Mouse (Mus musculus): ENCODE measurements around the gene Car10. TPM values are rescaled to one million over a fixed set of nuclear protein-coding genes. Genes with fewer than 3 reads are reported as not detected.

The Car10 gene
- polyA plus RNA-seq, 1 experiment from 2014 or later = 0.27 TPM

- H3K9ac ChIP-seq (ENCODE audit: low read length) = no peak overlapping the region
Observed at GRCm38 (mm10) chr11:93599755-93600154, 501.9 kb downstream of the Car10 start.

GRCm38 (mm10) chr11:93603575-93603974 is 505.7 kb downstream of the Car10 start:
- Histone ChIP-seq H3K9ac (ENCODE audit: low read length) (no peak overlapping the region), H3K36me3 (ENCODE audit: control insufficient read depth, insufficient read depth, low read length) (no peaks in the 10 kb centered on the region), H3K9me3 (ENCODE audit: control insufficient read depth, low read length) (no peaks in the 10 kb centered on the region), H3K4me3 (ENCODE audit: low read depth, low read length) (no peak overlapping the region), H3K27me3 (replicated peaks; ENCODE audit: control insufficient read depth, insufficient read depth, low read length) (no peaks in the 10 kb centered on the region), H3K4me2 (ENCODE audit: low read length) (no peak overlapping the region), H3K27ac (ENCODE audit: low read depth) (no peak overlapping the region), H3K4me1 (replicated peaks; ENCODE audit: control insufficient read depth, insufficient read depth, low read length) (no peaks in the 10 kb centered on the region)
- no peak for DNase-seq (ENCODE audit: low spot score)
- 68% methylated on average over 1 of the region's 1 CpGs for WGBS
- no peak for ATAC-seq (replicated peaks; ENCODE audit: low FRiP score, low TSS enrichment, low read depth)

More at GRCm38 (mm10) chr11:93599755-93600154, 501.9 kb downstream of the Car10 start:
- no peaks in the 10 kb centered on the region for H3K27me3 ChIP-seq (replicated peaks; ENCODE audit: control insufficient read depth, insufficient read depth, low read length)
- H3K4me2 ChIP-seq (ENCODE audit: low read length) = no peak overlapping the region
- H3K4me3 ChIP-seq (ENCODE audit: low read depth, low read length) = no peak overlapping the region
- DNase-seq (ENCODE audit: low spot score) (no peak), ATAC-seq (replicated peaks; ENCODE audit: low FRiP score, low TSS enrichment, low read depth) (no peak)
- H3K27ac ChIP-seq (ENCODE audit: low read depth) = no peak overlapping the region
- no peaks in the 10 kb centered on the region for H3K36me3 ChIP-seq (ENCODE audit: control insufficient read depth, insufficient read depth, low read length)
- no peaks in the 10 kb centered on the region for H3K9me3 ChIP-seq (ENCODE audit: control insufficient read depth, low read length)
- WGBS = 74% methylated on average over 3 of the region's 3 CpGs
- no peaks in the 10 kb centered on the region for H3K4me1 ChIP-seq (replicated peaks; ENCODE audit: control insufficient read depth, insufficient read depth, low read length)

DNA sequence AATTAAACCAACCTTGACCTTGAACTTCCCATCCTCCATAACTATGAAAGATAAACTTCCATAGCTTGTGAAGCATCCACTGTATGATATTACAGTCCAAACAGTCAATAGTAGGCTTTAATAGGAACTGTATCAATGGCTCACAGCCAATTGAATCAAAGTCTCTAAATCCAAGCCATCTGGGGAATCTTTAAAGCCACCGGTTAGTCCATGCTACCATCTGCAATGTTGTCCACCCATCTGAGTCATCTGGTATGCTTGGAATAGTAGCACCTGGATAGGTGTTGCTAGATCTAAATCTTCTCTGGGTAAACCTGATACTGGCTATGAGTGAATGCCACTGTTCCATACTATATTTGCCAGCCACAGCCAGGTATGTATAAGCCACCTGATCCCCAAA is 509.3 kb downstream of the Car10 start:
- ATAC-seq (replicated peaks; ENCODE audit: low FRiP score, low TSS enrichment, low read depth) = no peak
- 93% methylated on average over 1 of the region's 1 CpGs for WGBS
- no peaks in the 10 kb centered on the region for H3K4me1 ChIP-seq (replicated peaks; ENCODE audit: control insufficient read depth, insufficient read depth, low read length)

DNA sequence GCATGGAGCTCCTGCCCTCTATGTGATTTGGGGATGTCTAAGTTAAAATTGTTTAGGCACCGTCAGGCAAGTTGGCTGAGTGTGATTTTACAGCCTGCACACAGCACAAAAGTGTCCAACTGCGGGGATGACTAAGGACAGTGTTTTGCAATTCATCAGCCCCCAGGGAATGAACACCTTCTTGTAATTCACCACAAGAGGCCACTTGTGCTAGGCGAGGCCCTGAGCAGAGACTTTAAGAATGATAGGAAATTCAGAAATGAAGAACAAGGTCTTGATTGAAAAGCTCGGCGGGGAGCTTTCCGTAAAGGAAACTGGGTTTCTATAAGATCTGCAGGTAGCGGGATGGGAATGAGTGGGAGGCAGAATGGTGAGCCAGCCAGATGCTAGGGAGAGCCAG is 510.9 kb downstream of the Car10 start:
- H3K9ac ChIP-seq (ENCODE audit: low read length) = no peak overlapping the region
- no peaks in the 10 kb centered on the region for H3K27me3 ChIP-seq (replicated peaks; ENCODE audit: control insufficient read depth, insufficient read depth, low read length)
- 70% methylated on average over 7 of the region's 7 CpGs for WGBS
- no peak overlapping the region for H3K27ac ChIP-seq (ENCODE audit: low read depth)
- no peak for ATAC-seq (replicated peaks; ENCODE audit: low FRiP score, low TSS enrichment, low read depth)
- no peak overlapping the region for H3K4me2 ChIP-seq (ENCODE audit: low read length)
- DNase-seq (ENCODE audit: low spot score) = no peak
- H3K4me3 ChIP-seq (ENCODE audit: low read depth, low read length) = no peak overlapping the region
- no peaks in the 10 kb centered on the region for H3K36me3 ChIP-seq (ENCODE audit: control insufficient read depth, insufficient read depth, low read length)
- H3K4me1 ChIP-seq (replicated peaks; ENCODE audit: control insufficient read depth, insufficient read depth, low read length) = no peaks in the 10 kb centered on the region
- H3K9me3 ChIP-seq (ENCODE audit: control insufficient read depth, low read length) = no peaks in the 10 kb centered on the region

More for the DNA sequence above, 509.3 kb downstream of the Car10 start:
- Histone ChIP-seq H3K9ac (ENCODE audit: low read length) (no peak overlapping the region), H3K36me3 (ENCODE audit: control insufficient read depth, insufficient read depth, low read length) (no peaks in the 10 kb centered on the region), H3K9me3 (ENCODE audit: control insufficient read depth, low read length) (no peaks in the 10 kb centered on the region), H3K27ac (ENCODE audit: low read depth) (no peak overlapping the region), H3K27me3 (replicated peaks; ENCODE audit: control insufficient read depth, insufficient read depth, low read length) (no peaks in the 10 kb centered on the region), H3K4me2 (ENCODE audit: low read length) (no peak overlapping the region), H3K4me3 (ENCODE audit: low read depth, low read length) (no peak overlapping the region)
- DNase-seq (ENCODE audit: low spot score) = no peak

- Histone ChIP-seq H3K9me3 (ENCODE audit: control insufficient read depth, low read length) (no peaks in the 10 kb centered on the region), H3K4me2 (ENCODE audit: low read length) (no peak overlapping the region), H3K4me1 (replicated peaks; ENCODE audit: control insufficient read depth, insufficient read depth, low read length) (no peaks in the 10 kb centered on the region), H3K4me3 (ENCODE audit: low read depth, low read length) (no peak overlapping the region), H3K36me3 (ENCODE audit: control insufficient read depth, insufficient read depth, low read length) (no peaks in the 10 kb centered on the region), H3K27ac (ENCODE audit: low read depth) (no peak overlapping the region), H3K9ac (ENCODE audit: low read length) (no peak overlapping the region), H3K27me3 (replicated peaks; ENCODE audit: control insufficient read depth, insufficient read depth, low read length) (no peaks in the 10 kb centered on the region)
- DNase-seq (ENCODE audit: low spot score) (no peak), ATAC-seq (replicated peaks; ENCODE audit: low FRiP score, low TSS enrichment, low read depth) (no peak)
- 88% methylated on average over 4 of the region's 4 CpGs for WGBS
Observed at GRCm38 (mm10) chr11:93612071-93612470, 514.2 kb downstream of the Car10 start.

GRCm38 (mm10) chr11:93614851-93615250 is 517.0 kb downstream of the Car10 start:
- no peaks in the 10 kb centered on the region for H3K4me1 ChIP-seq (replicated peaks; ENCODE audit: control insufficient read depth, insufficient read depth, low read length)
- H3K4me3 ChIP-seq (ENCODE audit: low read depth, low read length) = no peak overlapping the region
- DNase-seq (ENCODE audit: low spot score) (no peak), ATAC-seq (replicated peaks; ENCODE audit: low FRiP score, low TSS enrichment, low read depth) (no peak)
- no peak overlapping the region for H3K27ac ChIP-seq (ENCODE audit: low read depth)
- no peaks in the 10 kb centered on the region for H3K27me3 ChIP-seq (replicated peaks; ENCODE audit: control insufficient read depth, insufficient read depth, low read length)
- no peaks in the 10 kb centered on the region for H3K9me3 ChIP-seq (ENCODE audit: control insufficient read depth, low read length)
- H3K4me2 ChIP-seq (ENCODE audit: low read length) = no peak overlapping the region
- no peaks in the 10 kb centered on the region for H3K36me3 ChIP-seq (ENCODE audit: control insufficient read depth, insufficient read depth, low read length)
- no peak overlapping the region for H3K9ac ChIP-seq (ENCODE audit: low read length)

DNA sequence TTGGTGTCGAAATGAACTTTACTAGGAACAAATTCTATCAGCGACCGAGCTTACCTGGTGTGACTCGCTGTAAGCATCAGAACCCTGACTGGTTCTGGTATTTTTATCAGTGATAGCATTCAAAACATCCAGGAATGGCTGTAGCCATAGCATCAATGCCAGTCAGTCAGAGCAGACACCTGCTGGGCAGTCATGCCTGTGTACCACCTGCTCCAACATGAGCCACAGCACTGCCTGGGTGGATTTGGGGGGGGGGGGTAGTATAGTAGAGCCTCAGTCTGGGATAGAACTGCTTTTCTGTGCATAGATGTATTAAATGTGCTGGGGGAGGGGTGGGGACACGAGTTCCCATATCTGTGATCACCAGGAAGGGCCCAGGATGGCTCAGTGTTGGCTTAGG is 525.8 kb downstream of the Car10 start:
- DNase-seq (ENCODE audit: low spot score) = no peak
- Histone ChIP-seq H3K27me3 (replicated peaks; ENCODE audit: control insufficient read depth, insufficient read depth, low read length) (no peaks in the 10 kb centered on the region), H3K4me1 (replicated peaks; ENCODE audit: control insufficient read depth, insufficient read depth, low read length) (no peaks in the 10 kb centered on the region), H3K36me3 (ENCODE audit: control insufficient read depth, insufficient read depth, low read length) (no peaks in the 10 kb centered on the region), H3K9me3 (ENCODE audit: control insufficient read depth, low read length) (no peaks in the 10 kb centered on the region), H3K27ac (ENCODE audit: low read depth) (no peak overlapping the region), H3K9ac (ENCODE audit: low read length) (no peak overlapping the region), H3K4me2 (ENCODE audit: low read length) (no peak overlapping the region), H3K4me3 (ENCODE audit: low read depth, low read length) (no peak overlapping the region)
- ATAC-seq (replicated peaks; ENCODE audit: low FRiP score, low TSS enrichment, low read depth) = no peak
- 81% methylated on average over 5 of the region's 5 CpGs for WGBS

DNA sequence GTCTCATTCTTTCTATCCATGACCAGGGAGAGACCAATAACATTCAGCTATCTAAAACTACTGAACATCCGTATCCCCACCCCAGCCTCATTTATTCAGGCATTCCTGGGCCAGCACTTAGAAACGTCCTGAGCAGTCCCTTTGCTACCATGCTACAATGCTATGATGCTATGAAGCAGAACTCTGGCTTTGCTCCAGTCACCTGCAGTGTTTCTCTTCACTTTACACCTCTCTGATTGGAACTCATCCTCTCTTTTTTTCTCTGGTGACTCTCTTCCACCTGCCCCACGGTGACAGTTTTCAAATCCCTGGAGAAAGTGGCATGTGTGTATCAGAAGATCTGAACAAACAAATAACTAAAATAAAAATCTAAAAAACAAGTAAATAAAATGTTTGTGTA is 541.6 kb downstream of the Car10 start:
- no peaks in the 10 kb centered on the region for H3K9me3 ChIP-seq (ENCODE audit: control insufficient read depth, low read length)
- H3K4me3 ChIP-seq (ENCODE audit: low read depth, low read length) = no peak overlapping the region
- 72% methylated on average over 3 of the region's 3 CpGs for WGBS
- H3K4me2 ChIP-seq (ENCODE audit: low read length) = no peak overlapping the region
- no peaks in the 10 kb centered on the region for H3K36me3 ChIP-seq (ENCODE audit: control insufficient read depth, insufficient read depth, low read length)
- ATAC-seq (replicated peaks; ENCODE audit: low FRiP score, low TSS enrichment, low read depth) (no peak), DNase-seq (ENCODE audit: low spot score) (no peak)
- H3K27me3 ChIP-seq (replicated peaks; ENCODE audit: control insufficient read depth, insufficient read depth, low read length) = no peaks in the 10 kb centered on the region
- H3K9ac ChIP-seq (ENCODE audit: low read length) = no peak overlapping the region
- H3K4me1 ChIP-seq (replicated peaks; ENCODE audit: control insufficient read depth, insufficient read depth, low read length) = no peaks in the 10 kb centered on the region
- no peak overlapping the region for H3K27ac ChIP-seq (ENCODE audit: low read depth)

GRCm38 (mm10) chr11:93640954-93641353 is 543.1 kb downstream of the Car10 start:
- H3K27ac ChIP-seq (ENCODE audit: low read depth) = no peak overlapping the region
- no peak overlapping the region for H3K4me3 ChIP-seq (ENCODE audit: low read depth, low read length)
- no peaks in the 10 kb centered on the region for H3K9me3 ChIP-seq (ENCODE audit: control insufficient read depth, low read length)
- 82% methylated on average over 5 of the region's 5 CpGs for WGBS
- no peaks in the 10 kb centered on the region for H3K36me3 ChIP-seq (ENCODE audit: control insufficient read depth, insufficient read depth, low read length)
- no peaks in the 10 kb centered on the region for H3K27me3 ChIP-seq (replicated peaks; ENCODE audit: control insufficient read depth, insufficient read depth, low read length)
- ATAC-seq (replicated peaks; ENCODE audit: low FRiP score, low TSS enrichment, low read depth) (no peak), DNase-seq (ENCODE audit: low spot score) (no peak)
- no peaks in the 10 kb centered on the region for H3K4me1 ChIP-seq (replicated peaks; ENCODE audit: control insufficient read depth, insufficient read depth, low read length)
- H3K4me2 ChIP-seq (ENCODE audit: low read length) = no peak overlapping the region
- H3K9ac ChIP-seq (ENCODE audit: low read length) = no peak overlapping the region
